Mouse (Mus musculus): ENCODE measurements around the gene Gm17087. TPM values are rescaled to one million over a fixed set of nuclear protein-coding genes. Genes with fewer than 3 reads are reported as not detected.

The Gm17087 gene
- total and polyA plus RNA-seq, 3 experiments = 0.17 TPM; not detected in 2

- no peak overlapping the region for H3K4me3 ChIP-seq (ENCODE audit: control insufficient read depth in 1 of 2, insufficient read depth in 1 of 2, low read depth in 2 of 2, low read length in 2 of 2)
- no peak for TF ChIP-seq CTCF (IDR thresholded peaks at IDR 0.05 in 2 of 3, conservative IDR thresholded peaks at IDR 0.05 in 1 of 3; ENCODE audit: control insufficient read depth in 1 of 3, insufficient read depth in 1 of 3, low read depth in 2 of 3, low read length in 3 of 3, poor library complexity in 1 of 3, severe bottlenecking in 1 of 3)
- no peak for TF ChIP-seq MAFK (IDR thresholded peaks at IDR 0.05; ENCODE audit: borderline replicate concordance, low read depth, low read length)
- no peak for TF ChIP-seq NELFE (IDR thresholded peaks at IDR 0.05; ENCODE audit: low read depth, low read length)
- no peak for TF ChIP-seq HCFC1 (IDR thresholded peaks at IDR 0.05; ENCODE audit: low read depth, low read length)
- no peak for TF ChIP-seq MEF2A (IDR thresholded peaks at IDR 0.05; ENCODE audit: extremely low read depth, insufficient replicate concordance, low read depth, low read length, poor library complexity, severe bottlenecking)
- no peak for TF ChIP-seq UBTF (IDR thresholded peaks at IDR 0.05; ENCODE audit: borderline replicate concordance, insufficient read depth, low read depth, low read length)
- TF ChIP-seq ZNF384 (IDR thresholded peaks at IDR 0.05; ENCODE audit: low read depth, low read length) = no peak
- no peak for TF ChIP-seq USF1 (IDR thresholded peaks at IDR 0.05; ENCODE audit: low read depth, low read length)
- TF ChIP-seq ZMIZ1 (IDR thresholded peaks at IDR 0.05; ENCODE audit: low read depth, low read length) = no peak
- H3K36me3 ChIP-seq (ENCODE audit: control insufficient read depth in 1 of 2, insufficient read depth in 2 of 2, low read length in 2 of 2) = no peaks in the 10 kb centered on the region
- H3K27me3 ChIP-seq (ENCODE audit: control insufficient read depth in 1 of 2, insufficient read depth in 2 of 2, low read length in 2 of 2) = peaks cover 0 to 2% of the 10 kb centered on the region in 2 experiments; a peak in 1 of 4 replicates
- no peak overlapping the region for H3K27ac ChIP-seq (ENCODE audit: control insufficient read depth, low read depth, low read length)
- no peak for DNase-seq (ENCODE audit: low read depth, low spot score)
- no peaks in the 10 kb centered on the region for H3K4me1 ChIP-seq (ENCODE audit: control insufficient read depth in 1 of 2, insufficient read depth in 2 of 2, low read length in 2 of 2)
- H3K9me3 ChIP-seq (replicated peaks; ENCODE audit: insufficient read depth, low read length) = no peaks in the 10 kb centered on the region
- H3K9ac ChIP-seq (ENCODE audit: control insufficient read depth, low read depth, low read length, poor library complexity, severe bottlenecking) = no peak overlapping the region
- H3K79me2 ChIP-seq (ENCODE audit: control insufficient read depth, insufficient read depth, low read length, poor library complexity) = no peaks in the 10 kb centered on the region
Observed at GRCm38 (mm10) chr17:8581579-8581978, 14.8 kb upstream of the Gm17087 start.

- no peak overlapping the region for H3K9ac ChIP-seq (ENCODE audit: control insufficient read depth, low read depth, low read length, poor library complexity, severe bottlenecking)
- no peak overlapping the region for H3K4me3 ChIP-seq (ENCODE audit: control insufficient read depth in 1 of 2, insufficient read depth in 1 of 2, low read depth in 2 of 2, low read length in 2 of 2)
- no peak overlapping the region for H3K27ac ChIP-seq (ENCODE audit: control insufficient read depth, low read depth, low read length)
- no peaks in the 10 kb centered on the region for H3K9me3 ChIP-seq (replicated peaks; ENCODE audit: insufficient read depth, low read length)
- TF ChIP-seq E2F4 (IDR thresholded peaks at IDR 0.05; ENCODE audit: borderline replicate concordance, low read depth, low read length) = no peak
- TF ChIP-seq ZNF384 (IDR thresholded peaks at IDR 0.05; ENCODE audit: low read depth, low read length) = no peak
- TF ChIP-seq ELF1 (IDR thresholded peaks at IDR 0.05; ENCODE audit: low read depth, low read length) = no peak
- TF ChIP-seq ZC3H11A (IDR thresholded peaks at IDR 0.05; ENCODE audit: low read depth, low read length) = no peak
- TF ChIP-seq POLR2AphosphoS5 (IDR thresholded peaks at IDR 0.05; ENCODE audit: borderline replicate concordance, low read depth, low read length) = no peak
- TF ChIP-seq MAZ (IDR thresholded peaks at IDR 0.05; ENCODE audit: low read depth, low read length) = no peak
- TF ChIP-seq TBP (IDR thresholded peaks at IDR 0.05; ENCODE audit: low read depth, low read length) = no peak
- peak; percentile 20 for TF ChIP-seq RAD21 (IDR thresholded peaks at IDR 0.05; ENCODE audit: low read depth, low read length)
- TF ChIP-seq USF1 (IDR thresholded peaks at IDR 0.05; ENCODE audit: low read depth, low read length) = no peak
- TF ChIP-seq HCFC1 (IDR thresholded peaks at IDR 0.05; ENCODE audit: low read depth, low read length) = no peak
- peak; percentile 7 to 63 (median 53); a peak in 4 of 6 replicates for TF ChIP-seq CTCF (IDR thresholded peaks at IDR 0.05 in 2 of 3, conservative IDR thresholded peaks at IDR 0.05 in 1 of 3; ENCODE audit: control insufficient read depth in 1 of 3, insufficient read depth in 1 of 3, low read depth in 2 of 3, low read length in 3 of 3, poor library complexity in 1 of 3, severe bottlenecking in 1 of 3)
- no peak for TF ChIP-seq KAT2A (conservative IDR thresholded peaks at IDR 0.05; ENCODE audit: low read depth, low read length)
- TF ChIP-seq MXI1 (IDR thresholded peaks at IDR 0.05; ENCODE audit: low read depth, low read length) = no peak
- no peak for TF ChIP-seq SIN3A (IDR thresholded peaks at IDR 0.05; ENCODE audit: low read length)
- no peak for TF ChIP-seq NELFE (IDR thresholded peaks at IDR 0.05; ENCODE audit: low read depth, low read length)
- TF ChIP-seq UBTF (IDR thresholded peaks at IDR 0.05; ENCODE audit: borderline replicate concordance, insufficient read depth, low read depth, low read length) = no peak
- no peak for TF ChIP-seq POLR2AphosphoS2 (IDR thresholded peaks at IDR 0.05; ENCODE audit: low read length)
- no peak for TF ChIP-seq JUND (IDR thresholded peaks at IDR 0.05; ENCODE audit: low read depth, low read length)
- peak; percentile 32; the same call in 1 of the 2 replicates for TF ChIP-seq SMC3 (IDR thresholded peaks at IDR 0.05; ENCODE audit: low read depth, low read length)
- TF ChIP-seq NRF1 (IDR thresholded peaks at IDR 0.05; ENCODE audit: insufficient read depth, low read depth, low read length, poor library complexity, severe bottlenecking) = no peak
- TF ChIP-seq RCOR1 (IDR thresholded peaks at IDR 0.05; ENCODE audit: low read depth, low read length) = no peak
- TF ChIP-seq CHD1 (IDR thresholded peaks at IDR 0.05; ENCODE audit: low read depth, low read length) = no peak
- TF ChIP-seq GATA1 (IDR thresholded peaks at IDR 0.05; ENCODE audit: low read depth, low read length) = no peak
- no peak for TF ChIP-seq USF2 (IDR thresholded peaks at IDR 0.05; ENCODE audit: borderline replicate concordance in 1 of 2, insufficient read depth in 1 of 2, low read depth in 1 of 2, low read length in 2 of 2)
- DNase-seq (ENCODE audit: low read depth, low spot score) = peak; percentile 29
- no peaks in the 10 kb centered on the region for H3K27me3 ChIP-seq (ENCODE audit: control insufficient read depth in 1 of 2, insufficient read depth in 2 of 2, low read length in 2 of 2)
- no peaks in the 10 kb centered on the region for H3K79me2 ChIP-seq (ENCODE audit: control insufficient read depth, insufficient read depth, low read length, poor library complexity)
- H3K36me3 ChIP-seq (ENCODE audit: control insufficient read depth in 1 of 2, insufficient read depth in 2 of 2, low read length in 2 of 2) = no peaks in the 10 kb centered on the region
- H3K4me1 ChIP-seq (ENCODE audit: control insufficient read depth in 1 of 2, insufficient read depth in 2 of 2, low read length in 2 of 2) = no peaks in the 10 kb centered on the region
Observed at GRCm38 (mm10) chr17:8580360-8580759, 13.6 kb upstream of the Gm17087 start.

Measured in MEL (cell line).